Mouse (Mus musculus): Measurements from ENCODE around the gene Arvcf.

DNA sequence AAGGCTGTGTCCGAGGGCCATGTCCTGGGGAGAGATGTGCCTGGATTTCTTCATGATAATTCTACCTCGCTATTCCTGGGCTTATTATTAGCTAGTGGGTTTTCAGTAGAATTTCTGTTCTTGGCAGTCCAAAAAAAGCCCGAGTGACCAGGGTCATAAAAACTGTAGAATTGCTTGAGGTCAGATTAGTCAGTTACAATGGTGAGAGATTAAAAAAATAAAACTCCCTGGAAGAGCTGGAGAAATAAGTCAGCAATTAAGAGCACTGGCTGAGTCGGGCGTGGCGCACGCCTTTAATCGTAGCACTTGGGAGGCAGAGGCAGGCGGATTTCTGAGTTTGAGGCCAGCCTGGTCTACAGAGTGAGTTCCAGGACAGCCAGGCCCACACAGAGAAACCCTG, 20.0 kb upstream of the Arvcf start:
- TF ChIP-seq POLR2A (IDR thresholded peaks at IDR 0.05; ENCODE audit: extremely low read depth, insufficient read depth, low read length), result no peak
- no peak for TF ChIP-seq CTCF (IDR thresholded peaks at IDR 0.05; ENCODE audit: low read depth, low read length)
